ENCODE assay signal across 8 mouse cellular contexts in genomic region chr1:45925131-45925499, GRCm38 (mm10). TPM values are rescaled to one million over a fixed set of nuclear protein-coding genes. Genes with fewer than 3 reads are reported as not detected.
DNase-seq lines count a peak whose midpoint lies in the region; ATAC-seq and TF ChIP-seq lines count a peak whose summit lies in the region.

No protein-coding gene starts in this region.

- H3K4me1 ChIP-seq in cerebellum, adult 2 months (ENCODE audit: control insufficient read depth, insufficient read depth, low read length) = peaks cover 3% of the 10 kb centered on the region; the same call in 1 of the 2 replicates
- H3K4me1 ChIP-seq in spleen, adult 2 months (ENCODE audit: control insufficient read depth, insufficient read depth, insufficient read length) = no peaks in the 10 kb centered on the region
- H3K4me1 ChIP-seq in limb, embryonic 14.5 days (ENCODE audit: control insufficient read depth, insufficient read depth, low read length) = peaks cover 3% of the 10 kb centered on the region; the same call in 1 of the 2 replicates
- 0 out of 2 replicates have a peak, but pooled peaks cover 2% of the 10 kb centered on the region for H3K4me1 ChIP-seq in stomach, embryonic 14.5 days (ENCODE audit: control insufficient read depth, insufficient read depth, low read length)

- no peaks in the 10 kb centered on the region for H3K36me3 ChIP-seq in spleen, adult 2 months (ENCODE audit: control insufficient read depth, insufficient read depth, low read length)
- H3K36me3 ChIP-seq in limb, embryonic 14.5 days (ENCODE audit: control insufficient read depth, insufficient read depth, low read length) = no peaks in the 10 kb centered on the region
- no peaks in the 10 kb centered on the region for H3K36me3 ChIP-seq in stomach, embryonic 14.5 days (ENCODE audit: control insufficient read depth, insufficient read depth, low read length)

- TF ChIP-seq POLR2A in cerebellum, adult 2 months (IDR thresholded peaks at IDR 0.05; ENCODE audit: borderline replicate concordance, insufficient read depth, low read length) = no peak
- TF ChIP-seq POLR2A in spleen, adult 2 months (IDR thresholded peaks at IDR 0.05; ENCODE audit: low read depth, low read length) = no peak
- no peak for TF ChIP-seq POLR2A in limb, embryonic 14.5 days (IDR thresholded peaks at IDR 0.05; ENCODE audit: borderline replicate concordance, extremely low read depth, insufficient read depth, insufficient read length)

- no peaks in the 10 kb centered on the region for H3K9me3 ChIP-seq in limb, embryonic 14.5 days (ENCODE audit: control insufficient read depth, low read length)
- no peaks in the 10 kb centered on the region for H3K9me3 ChIP-seq in stomach, embryonic 14.5 days (ENCODE audit: control insufficient read depth, low read depth, low read length)

- H3K4me3 ChIP-seq in cerebellum, adult 2 months (replicated peaks; ENCODE audit: insufficient read depth, low read depth, low read length) = peak overlapping the region; percentile 73
- peak overlapping the region; percentile 46 for H3K4me3 ChIP-seq in spleen, adult 2 months (ENCODE audit: extremely low read depth, insufficient read depth, insufficient read length)
- peak overlapping the region; percentile 52 for H3K4me3 ChIP-seq in limb, embryonic 14.5 days (replicated peaks; ENCODE audit: low read length)
- H3K4me3 ChIP-seq in stomach, embryonic 14.5 days (ENCODE audit: low read depth, low read length) = peak overlapping the region; percentile 53

- TF ChIP-seq CTCF in cerebellum, adult 2 months (IDR thresholded peaks at IDR 0.05; ENCODE audit: borderline replicate concordance, insufficient read depth, low read depth, low read length) = no peak
- TF ChIP-seq CTCF in spleen, adult 2 months (IDR thresholded peaks at IDR 0.05; ENCODE audit: extremely low read depth, insufficient read depth, insufficient read length, insufficient replicate concordance) = no peak

- 0 out of 2 replicates have a peak, but pooled peaks have one; percentile 27 for ATAC-seq in limb, embryonic 14.5 days (ENCODE audit: low FRiP score, low read depth)
- ATAC-seq in stomach, embryonic 14.5 days (ENCODE audit: insufficient number of reproducible peaks, insufficient read depth, low FRiP score, low read depth) = peak; percentile 9; the same call in 1 of the 2 replicates

- 13% methylated on average over 7 of the region's 7 CpGs for WGBS in cerebellum, adult 2 months
- 4% methylated on average over 7 of the region's 7 CpGs for WGBS in spleen, adult 2 months
- WGBS in limb, embryonic 14.5 days = 6% methylated on average over 7 of the region's 7 CpGs
- WGBS in stomach, embryonic 14.5 days = 6% methylated on average over 7 of the region's 7 CpGs

- no peak for DNase-seq in cerebellum, adult 2 months
- no peak for DNase-seq in cerebellum, adult 9-10 months
- no peak for DNase-seq in spleen, adult 2 months (ENCODE audit: low read depth in 1 of 2, low spot score in 2 of 2)
- no peak for DNase-seq in spleen, adult 18-20 months
- no peak for DNase-seq in limb, embryonic 14.5 days (ENCODE audit: low spot score)
- DNase-seq in urinary bladder, adult 2 months (ENCODE audit: low spot score) = no peak
- DNase-seq in spleen, postnatal 4 days (ENCODE audit: low spot score in 2 of 2) = no peak

- H3K4me2 ChIP-seq in limb, embryonic 14.5 days (replicated peaks; ENCODE audit: low read depth, low read length, severe bottlenecking) = peak overlapping the region; percentile 89
- H3K4me2 ChIP-seq in stomach, embryonic 14.5 days (replicated peaks; ENCODE audit: low read depth, low read length) = peak overlapping the region; percentile 74

- H3K27ac ChIP-seq in cerebellum, adult 2 months (ENCODE audit: insufficient read depth, low read length) = no peak overlapping the region
- H3K27ac ChIP-seq in spleen, adult 2 months (ENCODE audit: insufficient read depth, low read length) = peak overlapping the region; percentile 48; the same call in 1 of the 2 replicates
- H3K27ac ChIP-seq in limb, embryonic 14.5 days (replicated peaks; ENCODE audit: low read depth, low read length) = no peak overlapping the region
- H3K27ac ChIP-seq in stomach, embryonic 14.5 days (ENCODE audit: low read length) = no peak overlapping the region

- no peaks in the 10 kb centered on the region; the same call in 1 of the 2 replicates for H3K27me3 ChIP-seq in cerebellum, adult 2 months (ENCODE audit: control insufficient read depth, insufficient read depth, low read length)
- H3K27me3 ChIP-seq in spleen, adult 2 months (ENCODE audit: control insufficient read depth, insufficient read depth, low read length) = no peaks in the 10 kb centered on the region; the same call in 1 of the 2 replicates
- peaks cover 13% of the 10 kb centered on the region for H3K27me3 ChIP-seq in limb, embryonic 14.5 days (ENCODE audit: control insufficient read depth, insufficient read depth, low read length)
- H3K27me3 ChIP-seq in stomach, embryonic 14.5 days (ENCODE audit: control insufficient read depth, insufficient read depth, low read length) = no peaks in the 10 kb centered on the region

- peak overlapping the region; percentile 48 for H3K9ac ChIP-seq in limb, embryonic 14.5 days (ENCODE audit: low read depth, low read length, severe bottlenecking)
- H3K9ac ChIP-seq in stomach, embryonic 14.5 days (replicated peaks; ENCODE audit: low read depth, low read length) = peak overlapping the region; percentile 45

RNA-seq across cellular contexts. Expression of gene Slc40a1, which starts 1.2 kb away (rescaled TPM):
- 7.9 and 8.6 TPM in 2 replicates for polyA plus RNA-seq in cerebellum, adult 2 months (2012; rRNA removed)
- 37.9 and 62.6 TPM in 2 replicates for polyA plus RNA-seq in spleen, adult 2 months (2012; rRNA removed)
- 15.9 and 16.0 TPM in 2 replicates for polyA plus RNA-seq in limb, embryonic 14.5 days (2012; rRNA removed)
- 46.1 and 50.7 TPM in 2 replicates for polyA plus RNA-seq in limb, embryonic 14.5 days (2014; fragmentation: Nextera tagmentation; extraction: Ambion mirVana)
- polyA plus RNA-seq in stomach, embryonic 14.5 days (2014; fragmentation: Nextera tagmentation; extraction: Ambion mirVana) = 74.0 and 83.9 TPM in 2 replicates
- 12.7 and 12.8 TPM in 2 replicates for polyA plus RNA-seq in urinary bladder, adult 2 months (2012; rRNA removed)

RNA-seq across cellular contexts. Expression of gene Gm5269, which starts 35.0 kb away (rescaled TPM):
- polyA plus RNA-seq in cerebellum, adult 2 months (2012; rRNA removed) = not detected in 2 replicates
- not detected in 2 replicates for polyA plus RNA-seq in spleen, adult 2 months (2012; rRNA removed)
- polyA plus RNA-seq in limb, embryonic 14.5 days (2012; rRNA removed) = not detected in 2 replicates
- not detected in 2 replicates for polyA plus RNA-seq in limb, embryonic 14.5 days (2014; fragmentation: Nextera tagmentation; extraction: Ambion mirVana)
- polyA plus RNA-seq in stomach, embryonic 14.5 days (2014; fragmentation: Nextera tagmentation; extraction: Ambion mirVana) = not detected in 2 replicates
- polyA plus RNA-seq in urinary bladder, adult 2 months (2012; rRNA removed) = not detected in 2 replicates
